Mouse (Mus musculus) spleen, embryonic (tissue): ENCODE measurements around the gene Gm10647.

Experiments
- CTCF ChIA-PET: fragments of 350-600 bp; sonication (Branson Sonifier 250); formaldehyde crosslinking; loops from one replicate; lab custom pipeline; 2022; lab: Charles Lee

The Gm10647 gene

DNA sequence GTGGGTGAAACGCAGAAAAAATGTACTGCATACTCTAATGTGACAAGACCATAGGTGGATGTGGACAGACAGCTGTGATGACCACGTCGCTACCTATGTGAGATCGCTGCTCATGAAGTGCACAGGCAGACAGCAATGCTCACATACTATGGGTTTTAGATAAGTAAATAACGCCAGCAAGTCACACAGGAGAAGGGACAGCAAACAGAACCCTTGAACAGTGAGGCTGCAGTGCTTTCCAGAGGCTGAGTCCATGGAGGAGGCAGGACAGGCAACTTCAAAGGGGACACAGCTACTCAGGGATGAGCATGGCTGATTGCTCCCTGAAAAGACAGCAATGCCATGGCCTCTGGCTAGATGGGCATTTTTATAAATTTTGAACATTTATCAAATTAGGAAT lies 50.0 kb downstream of the Gm10647 start:
- CTCF ChIA-PET: no interaction called here
